In the genomic region with DNA sequence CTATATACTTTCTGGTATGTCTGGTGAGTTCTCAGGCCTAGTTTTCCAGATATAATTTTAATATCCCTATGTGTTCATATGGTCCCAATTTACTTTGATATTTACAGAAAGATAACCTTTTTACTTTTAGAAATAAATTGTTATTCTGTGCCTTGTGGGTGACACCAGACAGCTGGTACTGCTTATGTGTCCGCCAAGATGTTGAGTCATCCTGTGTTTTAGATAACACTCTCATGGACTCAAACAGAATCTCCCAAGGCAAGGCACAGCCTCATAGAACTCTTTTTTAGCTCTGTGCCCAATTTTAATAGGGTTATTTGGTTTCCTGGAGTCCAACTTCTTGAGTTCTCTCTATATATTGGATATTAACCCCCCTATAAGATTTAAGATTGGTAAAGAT, we compare ENCODE assay signal across 21 mouse cellular contexts.
A peak's percentile ranks its signal among the peaks of the same experiment; 100 is the strongest.
DNase-seq lines count a peak whose midpoint lies in the region; ATAC-seq lines count a peak whose summit lies in the region.
"Had no signal": no experiment of that assay in that cellular context is flagged by ENCODE, and none has a peak within 500 bp of the region (broad histone marks: within the 10 kb centered on the region; RNA-seq: fewer than 3 reads in every experiment).

No protein-coding gene starts in this region.

- intact Hi-C loops in left cerebral cortex, postnatal 10 days (cut with DNase I) = no loop called here

- DNase-seq in frontal cortex, adult 2 months (ENCODE audit: extremely low spot score in 1 of 2, low spot score in 1 of 2) = peak; percentile 5 to 32
- no peak for DNase-seq in frontal cortex, postnatal 14 days (ENCODE audit: low spot score in 2 of 2)
- DNase-seq in left cerebral cortex, adult 18-20 months (ENCODE audit: low spot score in 2 of 2) = peak; percentile 4 to 10
- no peak for DNase-seq in left cerebral cortex, postnatal 10 days (ENCODE audit: extremely low spot score in 1 of 2, low spot score in 2 of 2)
- peak; percentile 3 for DNase-seq in 3T3-L1 (ENCODE audit: low read depth, low spot score)
- DNase-seq in brain, adult 2 months (ENCODE audit: low read depth, low spot score) = peak; percentile 56
- DNase-seq in ovary, postnatal 36 days (ENCODE audit: low spot score) = no peak
- DNase-seq: adrenal gland, postnatal 10 days; cerebellum, adult 11-12 months; cerebellum, adult 9-10 months; cerebellum, postnatal 25 days; forebrain, postnatal 0 days; gastrocnemius, postnatal 14 days; heart, adult 2 months; heart, postnatal 14 days had no signal

- H3K9me3 ChIP-seq in intestine, embryonic 15.5 days = no peaks in the 10 kb centered on the region
- H3K9me3 ChIP-seq: embryonic facial prominence, embryonic 12.5 days; heart, embryonic 15.5 days; hindbrain, embryonic 13.5 days had no signal

- H3K9ac ChIP-seq in intestine, embryonic 15.5 days = no peak overlapping the region
- H3K9ac ChIP-seq: embryonic facial prominence, embryonic 12.5 days; forebrain, postnatal 0 days; heart, embryonic 15.5 days; hindbrain, embryonic 13.5 days had no signal

- H3K4me3 ChIP-seq in intestine, embryonic 15.5 days (replicated peaks) = no peak overlapping the region
- H3K4me3 ChIP-seq: embryonic facial prominence, embryonic 12.5 days; heart, adult 2 months; heart, embryonic 15.5 days; hindbrain, embryonic 13.5 days had no signal

- WGBS in intestine, embryonic 15.5 days = 85% methylated on average over 1 of the region's 1 CpGs

- no peaks in the 10 kb centered on the region for H3K36me3 ChIP-seq in intestine, embryonic 15.5 days
- H3K36me3 ChIP-seq: embryonic facial prominence, embryonic 12.5 days; heart, embryonic 15.5 days; hindbrain, embryonic 13.5 days had no signal

- ATAC-seq in intestine, embryonic 15.5 days = no peak
- ATAC-seq: forebrain, postnatal 0 days; hindbrain, postnatal 0 days had no signal

- H3K4me1 ChIP-seq in intestine, embryonic 15.5 days (replicated peaks) = no peaks in the 10 kb centered on the region
- H3K4me1 ChIP-seq: embryonic facial prominence, embryonic 12.5 days; heart, embryonic 15.5 days; hindbrain, embryonic 13.5 days had no signal

- no peak overlapping the region for H3K4me2 ChIP-seq in intestine, embryonic 15.5 days (replicated peaks)
- H3K4me2 ChIP-seq: embryonic facial prominence, embryonic 12.5 days; heart, embryonic 11.5 days; heart, embryonic 15.5 days; hindbrain, embryonic 13.5 days had no signal

- H3K27me3 ChIP-seq in intestine, embryonic 15.5 days (replicated peaks) = no peaks in the 10 kb centered on the region
- H3K27me3 ChIP-seq: embryonic facial prominence, embryonic 12.5 days; heart, embryonic 15.5 days; hindbrain, embryonic 13.5 days had no signal

- no peak overlapping the region for H3K27ac ChIP-seq in intestine, embryonic 15.5 days
- H3K27ac ChIP-seq: embryonic facial prominence, embryonic 12.5 days; heart, adult 2 months; heart, embryonic 15.5 days; hindbrain, embryonic 13.5 days; hindbrain, postnatal 0 days had no signal

Comparison
In these comparisons a context has a peak if more than half of its experiments do, and no peak if none do; other contexts are left out.
1. DNase-seq: peak in frontal cortex, adult 2 months (2 of 2), left cerebral cortex, adult 18-20 months (2 of 2), 3T3-L1 (single experiment) and brain, adult 2 months (single experiment); none in frontal cortex, postnatal 14 days (0 of 2), left cerebral cortex, postnatal 10 days (0 of 2) and ovary, postnatal 36 days (single experiment).